ENCODE assay signal across 8 mouse cellular contexts in the genomic region with DNA sequence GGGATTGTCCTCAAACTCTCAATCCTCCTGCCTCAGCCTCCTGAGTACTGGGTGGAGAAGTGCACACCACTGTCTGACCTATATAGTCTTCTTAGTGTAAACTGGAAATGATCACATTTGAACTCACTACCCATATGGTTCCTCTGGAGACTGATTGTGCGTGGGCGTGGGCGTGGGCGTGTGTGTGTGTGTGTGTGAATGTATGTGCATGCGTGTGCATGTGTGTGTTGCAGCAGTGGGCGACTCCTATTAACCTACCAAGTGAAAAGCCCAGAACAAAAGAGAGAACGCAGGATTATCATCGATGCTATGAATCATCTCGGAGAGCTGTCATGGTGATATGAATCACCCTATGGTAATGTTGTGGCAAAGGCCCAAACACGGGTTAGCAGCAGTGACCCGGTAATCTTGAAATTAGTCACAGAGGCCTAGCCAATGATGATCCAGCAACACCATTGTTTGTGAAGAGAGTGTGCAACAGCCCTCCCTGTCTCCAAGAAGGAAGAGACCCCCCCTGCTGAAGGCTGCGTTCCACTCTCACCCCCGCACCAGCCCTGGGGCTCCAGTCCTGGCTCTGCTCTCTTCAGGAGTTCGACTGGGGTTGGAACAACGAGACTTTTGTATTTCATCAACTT.
DNase-seq lines count a peak whose midpoint lies in the region; ATAC-seq and TF ChIP-seq lines count a peak whose summit lies in the region.

No protein-coding gene starts in this region.

- no peak overlapping the region for H3K4me3 ChIP-seq in heart, embryonic 12.5 days
- no peak overlapping the region for H3K4me3 ChIP-seq in C2C12 (ENCODE audit: insufficient read depth, poor library complexity, severe bottlenecking)
- H3K4me3 ChIP-seq in limb, embryonic 15.5 days = no peak overlapping the region

- no peaks in the 10 kb centered on the region for H3K27me3 ChIP-seq in heart, embryonic 12.5 days (replicated peaks)
- H3K27me3 ChIP-seq in C2C12 (ENCODE audit: control insufficient read depth, insufficient read depth, insufficient read length) = no peaks in the 10 kb centered on the region
- no peaks in the 10 kb centered on the region for H3K27me3 ChIP-seq in limb, embryonic 15.5 days

- H3K4me2 ChIP-seq in heart, embryonic 12.5 days = no peak overlapping the region
- H3K4me2 ChIP-seq in limb, embryonic 15.5 days = no peak overlapping the region

- ATAC-seq in heart, embryonic 12.5 days (ENCODE audit: insufficient number of reproducible peaks, low FRiP score) = no peak
- ATAC-seq in limb, embryonic 15.5 days (ENCODE audit: insufficient number of reproducible peaks, low FRiP score, low TSS enrichment, low read depth) = no peak

- no peaks in the 10 kb centered on the region for H3K9me3 ChIP-seq in heart, embryonic 12.5 days (replicated peaks)
- no peaks in the 10 kb centered on the region for H3K9me3 ChIP-seq in limb, embryonic 15.5 days

- no peak overlapping the region for H3ac ChIP-seq in C2C12 (ENCODE audit: control insufficient read depth, insufficient read length, low read depth)

- DNase-seq in heart, adult 18-20 months = no peak
- peak; percentile 79 for DNase-seq in adrenal gland, postnatal 36 days
- DNase-seq in right cerebral cortex, postnatal 36 days (ENCODE audit: low spot score in 2 of 2) = no peak
- no peak for DNase-seq in right cerebral cortex, postnatal 10 days (ENCODE audit: low spot score in 2 of 2)
- DNase-seq in layer of hippocampus, postnatal 25 days (ENCODE audit: extremely low spot score in 1 of 2, low spot score in 1 of 2) = no peak

- no peak for TF ChIP-seq CTCF in C2C12 (IDR thresholded peaks at IDR 0.05; ENCODE audit: control insufficient read depth, insufficient read depth, insufficient read length)

- H3K79me3 ChIP-seq in C2C12 (ENCODE audit: low read depth) = peaks cover 6% of the 10 kb centered on the region

- H3K36me3 ChIP-seq in heart, embryonic 12.5 days = no peaks in the 10 kb centered on the region
- peaks cover 9% of the 10 kb centered on the region for H3K36me3 ChIP-seq in C2C12 (ENCODE audit: control insufficient read depth, insufficient read depth)
- H3K36me3 ChIP-seq in limb, embryonic 15.5 days = no peaks in the 10 kb centered on the region

- H3K4me1 ChIP-seq in heart, embryonic 12.5 days (replicated peaks) = peaks cover 92% of the 10 kb centered on the region
- peaks cover 5% of the 10 kb centered on the region; the same call in 1 of the 2 replicates for H3K4me1 ChIP-seq in limb, embryonic 15.5 days

- peaks cover 55% of the 10 kb centered on the region for H3K79me2 ChIP-seq in C2C12 (ENCODE audit: control insufficient read depth, insufficient read depth)

- WGBS in heart, embryonic 12.5 days = 65% methylated on average over 15 of the region's 15 CpGs
- 76% methylated on average over 15 of the region's 15 CpGs for WGBS in limb, embryonic 15.5 days

- H3K27ac ChIP-seq in heart, embryonic 12.5 days (ENCODE audit: poor library complexity, severe bottlenecking) = peak overlapping the region; percentile 92
- 0 out of 2 replicates have a peak overlapping the region, but pooled peaks have one; percentile 43 for H3K27ac ChIP-seq in limb, embryonic 15.5 days

- peak overlapping the region; percentile 20 for H3K9ac ChIP-seq in heart, embryonic 12.5 days
- H3K9ac ChIP-seq in limb, embryonic 15.5 days = no peak overlapping the region

TF ChIP-seq in C2C12, 6 proteins besides CTCF, POLR2A, EP300 and RAD21:
- peak; percentile 87 for TF ChIP-seq FOSL1 (IDR thresholded peaks at IDR 0.05; ENCODE audit: insufficient read depth, low read length, poor library complexity, severe bottlenecking)
- peak; percentile 27 for TF ChIP-seq MAX (IDR thresholded peaks at IDR 0.05)
- no peak for TF ChIP-seq MYOD1 (IDR thresholded peaks at IDR 0.05; ENCODE audit: control insufficient read depth, insufficient read length, low read depth)
- TF ChIP-seq USF1 (IDR thresholded peaks at IDR 0.05; ENCODE audit: low read depth) = no peak
- no peak for TF ChIP-seq MYOG (IDR thresholded peaks at IDR 0.05; ENCODE audit: control insufficient read depth, extremely low read depth, insufficient read length)
- no peak for TF ChIP-seq CEBPB (IDR thresholded peaks at IDR 0.05; ENCODE audit: low read depth)

Comparison
In these comparisons a context has a peak if more than half of its experiments do, and no peak if none do; other contexts are left out.
1. DNase-seq: peak in adrenal gland, postnatal 36 days (2 of 2); none in heart, adult 18-20 months (0 of 2), right cerebral cortex, postnatal 36 days (0 of 2), right cerebral cortex, postnatal 10 days (0 of 2) and layer of hippocampus, postnatal 25 days (0 of 2).